Mouse (Mus musculus) ovary, adult 18-20 months (tissue): ENCODE data around the gene Rex2.
"Not testable (repeated sequence)": the region's sequence is repeated elsewhere in the genome, so short reads cannot be mapped to it uniquely, and the experiment has no call there.

Experiments used
- DNase-seq: peaks from one replicate; pipeline ENCODE4 v3.0.0; 2022; ENCODE audit warnings: low spot score, mixed read lengths

Rex2 gene

DNA sequence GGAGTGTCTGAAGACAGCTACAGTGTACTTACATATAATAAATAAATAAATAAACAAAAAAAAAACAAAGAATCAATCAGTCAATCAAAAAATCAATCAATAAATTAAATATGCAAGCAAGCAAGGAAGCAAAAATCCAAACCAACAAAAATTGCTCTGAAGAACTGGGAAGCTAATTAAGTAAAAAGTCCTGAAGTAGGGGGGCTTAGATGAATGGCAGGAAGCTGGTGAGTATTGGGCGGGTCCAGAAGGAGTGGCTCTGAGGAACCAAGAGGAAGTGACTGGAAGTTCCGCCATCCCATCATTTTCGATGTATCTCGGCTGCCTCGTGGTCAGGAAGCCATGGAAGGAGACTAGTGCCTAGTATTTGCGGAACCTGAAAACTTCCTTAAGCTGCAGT, at the start of gene Rex2:
TSS of gene Rex2 (plus strand) at position 301 of the 400 bp plus-strand sequence.
- DNase-seq = not testable (repeated sequence)

DNA sequence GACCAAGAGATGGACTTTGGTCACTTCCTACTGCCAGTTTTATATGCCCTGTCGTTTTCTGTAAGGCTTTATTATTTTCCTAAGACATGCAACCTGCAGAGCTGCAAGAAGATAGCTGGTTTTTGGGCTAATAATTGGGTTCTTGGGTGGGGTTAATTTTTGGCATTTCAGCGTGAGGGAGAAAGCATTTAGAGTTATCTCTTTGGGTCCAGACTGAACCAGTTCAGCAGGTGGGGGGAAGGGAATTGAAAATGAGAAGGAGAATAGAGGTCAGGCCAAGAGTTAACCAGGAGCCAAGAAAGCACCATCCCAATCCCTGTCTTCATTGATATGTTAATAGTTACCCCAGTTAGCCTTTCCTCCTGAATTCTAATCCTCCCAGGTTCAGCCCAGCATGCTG, 45.1 kb upstream of the Rex2 start:
- not testable (repeated sequence) for DNase-seq

DNA sequence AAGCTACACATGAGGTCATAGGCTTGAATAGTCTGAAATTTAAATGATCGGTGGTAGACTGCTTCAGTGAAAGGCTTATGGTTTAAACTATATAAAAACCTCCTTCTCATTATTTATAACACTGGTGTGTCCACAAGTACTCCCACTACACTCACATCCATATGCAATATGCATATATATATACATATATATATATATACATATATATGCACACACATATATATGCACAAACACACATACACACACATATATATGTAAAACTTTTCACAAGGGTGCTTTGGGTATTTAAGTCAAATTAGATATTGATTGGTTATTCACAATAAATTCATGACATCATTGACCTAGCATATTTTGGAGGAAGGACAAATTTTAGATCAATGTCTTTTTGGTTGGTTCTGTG, 3.2 kb upstream of the Rex2 start:
- not testable (repeated sequence) for DNase-seq

DNA sequence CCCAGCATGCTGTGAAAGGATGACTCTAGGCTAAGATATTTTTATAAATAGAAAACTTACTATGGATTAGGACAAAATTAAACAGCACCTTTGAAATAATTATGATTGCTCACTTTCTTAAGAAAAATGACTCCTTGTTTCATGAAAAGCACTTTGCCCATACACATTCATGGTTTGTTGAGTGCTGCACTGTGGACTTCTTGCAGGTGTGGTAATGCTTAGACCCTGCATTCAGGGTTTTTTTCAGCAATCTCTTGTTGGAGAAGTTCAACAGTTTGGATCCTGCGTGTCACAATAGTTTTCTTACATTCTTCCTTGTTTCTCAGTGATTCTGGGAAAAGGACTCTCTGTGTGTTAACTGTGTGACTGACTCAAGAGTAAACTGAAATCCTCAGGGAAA, 4.7 kb downstream of the Rex2 start:
- DNase-seq = not testable (repeated sequence)

DNA sequence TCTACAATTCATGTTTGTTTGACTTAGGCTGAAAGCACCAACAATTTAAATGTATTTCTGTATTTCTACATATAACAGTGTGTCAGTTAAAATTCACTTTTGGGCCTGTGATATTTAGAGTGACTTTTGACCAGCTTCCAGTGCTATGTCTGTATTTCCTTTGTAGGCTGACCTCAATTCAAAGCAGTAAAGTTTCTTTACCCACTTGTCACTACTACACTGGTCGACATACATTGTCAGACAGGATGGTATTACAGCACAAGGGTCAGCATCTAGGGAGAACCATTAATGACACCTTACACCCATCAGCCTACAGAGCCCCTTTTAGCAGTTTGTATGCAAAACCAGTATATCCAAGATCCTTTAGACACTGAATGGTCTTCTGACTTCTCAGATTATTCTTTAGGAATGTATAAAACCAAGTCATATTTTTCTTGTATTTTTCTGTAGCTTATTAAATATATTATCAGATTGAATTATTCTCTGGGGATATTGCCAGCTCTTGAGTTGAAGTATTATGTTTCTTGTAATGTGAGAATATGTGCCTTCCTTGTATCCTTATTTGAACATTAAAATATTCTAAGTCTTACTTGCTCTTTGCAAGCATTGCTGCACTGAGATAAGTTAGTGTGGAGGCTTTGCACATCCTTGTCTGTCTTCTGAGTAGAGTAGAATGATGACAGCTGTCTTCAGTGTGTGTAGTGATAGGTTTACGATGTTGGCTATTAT, 9.8 kb downstream of the Rex2 start:
- DNase-seq = not testable (repeated sequence)

DNA sequence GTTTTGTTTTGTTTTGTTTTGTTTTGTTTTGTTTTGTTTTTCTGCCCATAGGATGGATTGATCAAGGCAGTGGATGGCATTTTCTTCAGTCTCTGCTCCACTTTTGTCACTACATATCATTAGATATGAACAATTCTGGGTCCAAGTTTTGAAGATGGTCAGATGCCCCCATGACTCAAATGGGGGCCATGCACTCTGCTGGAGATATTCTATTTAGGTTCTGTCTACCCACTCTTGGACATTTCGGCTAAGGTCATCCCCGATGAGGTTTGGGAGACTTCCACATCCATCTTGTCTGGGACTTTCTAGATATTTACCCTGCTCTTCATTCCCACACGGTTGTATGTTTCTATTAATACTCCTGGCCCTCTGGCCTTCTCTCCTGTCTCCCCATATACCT, 42.1 kb downstream of the Rex2 start:
- not testable (repeated sequence) for DNase-seq

DNA sequence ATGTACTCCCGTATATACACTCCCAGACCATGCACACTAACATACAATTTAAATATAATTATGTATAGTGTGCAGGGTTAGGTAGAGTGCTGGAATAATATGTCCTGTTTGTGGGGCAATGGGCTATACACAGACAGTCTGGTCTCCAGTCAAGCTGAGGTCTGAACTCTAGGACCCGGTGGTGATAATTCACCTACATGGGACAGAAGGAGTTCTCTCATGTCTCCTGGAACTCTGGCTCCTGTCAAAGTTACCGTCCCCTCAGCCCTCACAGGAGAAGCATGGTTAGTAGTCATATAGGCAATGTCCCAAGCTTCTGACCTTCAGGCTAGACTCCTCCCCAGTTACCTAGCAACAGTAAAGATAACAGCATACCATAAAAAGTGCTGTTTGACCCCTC, 44.2 kb downstream of the Rex2 start:
- not testable (repeated sequence) for DNase-seq

DNA sequence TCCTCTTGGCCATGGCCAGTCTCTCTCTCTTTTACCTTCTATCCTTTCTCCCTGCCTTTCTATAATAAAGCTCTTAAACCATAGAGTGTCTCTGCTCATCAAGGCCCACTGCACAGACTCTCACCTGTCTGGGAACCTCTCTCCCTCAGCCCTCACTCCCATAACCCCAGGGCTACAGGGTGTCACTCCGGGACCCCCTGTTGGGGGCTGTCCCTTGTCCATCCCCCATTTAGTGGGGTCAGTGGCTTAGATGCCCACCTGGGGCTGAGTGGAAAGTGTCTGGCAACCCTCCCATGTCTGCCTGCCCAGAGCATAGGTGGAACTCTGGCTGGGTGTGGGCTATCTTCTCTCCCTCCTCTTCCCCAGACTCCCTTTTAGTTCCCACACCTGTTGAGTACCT, 44.7 kb downstream of the Rex2 start:
- DNase-seq = not testable (repeated sequence)

DNA sequence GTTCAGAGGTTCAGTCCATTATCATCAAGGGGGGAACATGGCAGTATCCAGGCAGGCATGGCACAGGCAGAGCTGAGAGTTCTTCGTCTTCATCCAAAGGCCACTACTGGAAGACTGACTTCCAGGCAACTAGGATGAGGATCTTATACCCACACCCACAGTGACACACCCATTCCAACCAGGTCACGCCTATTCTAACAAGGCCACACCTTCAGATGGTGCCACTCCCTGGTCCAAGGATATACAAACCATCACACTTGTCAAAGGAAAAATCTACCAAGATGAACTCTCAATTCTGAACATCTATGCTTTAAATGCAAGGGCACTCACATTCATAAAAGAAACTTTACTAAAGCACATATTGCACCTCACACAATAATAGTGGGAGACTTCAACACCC, 74.0 kb downstream of the Rex2 start:
- not testable (repeated sequence) for DNase-seq

DNA sequence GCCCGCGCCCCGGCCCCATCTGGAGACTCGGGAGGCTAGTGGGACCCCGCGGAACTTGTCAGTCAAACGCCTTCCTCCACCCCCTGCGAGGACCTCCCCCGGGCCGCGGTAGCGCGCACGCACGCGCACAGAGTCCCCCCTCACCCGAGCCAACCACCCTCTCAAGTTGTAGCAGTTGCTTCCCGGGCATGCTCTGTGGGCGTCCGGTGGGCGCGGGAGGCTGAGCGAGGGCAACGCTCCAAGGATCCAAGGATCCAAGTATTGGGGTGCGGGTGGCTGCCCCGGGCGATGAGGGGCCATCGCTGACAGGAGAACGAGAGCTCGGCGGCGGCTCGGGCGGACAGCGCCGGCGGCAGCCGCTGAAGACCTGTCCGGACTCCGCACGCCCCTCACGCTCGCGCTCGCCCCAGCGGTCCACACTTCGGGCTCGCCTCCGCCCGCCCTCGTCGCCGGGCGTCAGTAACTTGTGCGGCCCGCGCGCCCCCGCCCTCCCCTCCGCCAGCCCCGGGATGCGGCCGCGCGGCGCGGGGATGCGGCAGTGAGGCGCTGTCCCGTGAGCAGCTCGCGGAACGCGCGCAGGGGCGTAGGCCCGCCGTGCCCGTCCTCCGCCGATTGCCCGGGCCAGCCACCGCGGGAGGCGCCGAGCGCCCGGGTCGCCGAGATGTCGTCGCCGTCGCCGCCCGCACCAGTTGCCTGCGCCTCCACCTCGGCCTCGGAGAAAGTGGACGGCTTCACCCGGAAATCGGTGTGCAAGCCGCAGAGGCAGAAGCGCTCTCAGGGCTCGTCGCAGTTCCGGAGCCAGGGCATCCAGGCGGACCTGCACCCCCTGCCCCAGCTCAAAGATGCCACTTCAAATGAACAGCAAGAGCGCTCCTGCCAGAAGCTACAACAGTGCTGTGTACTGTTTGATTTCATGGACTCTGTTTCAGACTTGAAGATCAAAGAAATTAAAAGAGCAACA, 80.3 kb downstream of the Rex2 start:
- not testable (repeated sequence) for DNase-seq

DNA sequence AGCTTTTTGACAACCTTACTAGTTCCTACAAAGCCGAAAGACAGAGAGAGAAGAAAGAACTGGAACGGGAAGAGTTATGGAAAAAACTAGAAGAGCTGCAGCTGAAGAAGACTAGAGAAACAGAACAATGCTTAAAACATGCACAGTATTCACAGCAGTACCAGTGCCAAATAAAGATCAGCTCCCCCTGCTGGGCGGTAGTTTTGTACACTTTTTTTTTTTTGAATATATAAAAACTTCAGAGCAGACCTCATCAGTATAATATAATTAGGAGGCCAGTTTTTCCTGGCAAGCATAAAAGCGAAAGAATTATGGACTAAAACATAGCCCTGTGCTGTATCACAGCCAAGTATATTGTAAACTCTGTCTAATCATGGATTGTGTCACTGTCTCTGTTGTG, 82.2 kb downstream of the Rex2 start:
- DNase-seq = not testable (repeated sequence)
